Mouse (Mus musculus): ENCODE measurements at regions not wholly inside any gene's neighbourhood (a gene's known extent, or its start where the extent isn't known, plus 50 kb on each side); places are given as distances from the start of the nearest gene placed in this dataset.
A peak's percentile ranks its signal among the peaks of the same experiment; 100 is the strongest.

DNA sequence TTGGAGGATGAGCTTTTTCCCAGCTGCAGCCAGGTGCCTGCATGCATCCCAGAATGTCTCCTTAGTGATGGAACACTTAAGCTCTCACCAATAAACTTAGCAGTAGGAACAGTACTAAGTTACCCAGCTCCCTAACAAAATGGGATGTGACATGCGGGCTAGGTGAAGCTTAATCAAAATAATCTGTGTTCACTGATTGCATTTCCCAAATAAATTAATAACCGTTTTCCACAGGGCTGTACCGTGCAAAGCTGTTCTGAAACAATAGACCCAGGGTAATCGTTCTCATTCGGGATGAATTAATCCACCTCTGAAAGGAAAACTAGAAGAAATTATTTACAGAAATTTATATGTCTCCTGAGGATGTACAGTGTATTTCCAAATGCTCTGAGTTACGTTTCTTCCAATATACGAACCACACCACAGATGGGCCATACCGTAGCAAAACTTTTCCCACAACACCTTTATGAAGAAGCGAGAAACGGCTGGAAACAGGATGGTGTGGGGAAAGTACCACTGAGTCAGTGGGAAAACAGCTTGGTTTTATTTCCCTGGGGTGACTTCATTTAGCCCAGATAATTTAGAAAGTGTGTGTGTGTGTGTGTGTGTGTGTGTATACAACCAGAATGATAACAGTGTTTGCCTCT is 148.5 kb upstream of the Adamts16 start:
- H3K4me1 ChIP-seq, result no peaks in the 10 kb centered on the region
- H3K27ac ChIP-seq, result no peak overlapping the region
- H3K27me3 ChIP-seq, result no peaks in the 10 kb centered on the region; the same call in 1 of the 2 replicates
- H3K9me3 ChIP-seq, result no peaks in the 10 kb centered on the region
- no peak overlapping the region for H3K9ac ChIP-seq
- H3K4me2 ChIP-seq, result no peak overlapping the region
- no peak overlapping the region for H3K4me3 ChIP-seq (replicated peaks)
- WGBS, result 91% methylated on average over 10 of the region's 10 CpGs
- H3K36me3 ChIP-seq (replicated peaks), result no peaks in the 10 kb centered on the region
- ATAC-seq (ENCODE audit: low FRiP score), result no peak

DNA sequence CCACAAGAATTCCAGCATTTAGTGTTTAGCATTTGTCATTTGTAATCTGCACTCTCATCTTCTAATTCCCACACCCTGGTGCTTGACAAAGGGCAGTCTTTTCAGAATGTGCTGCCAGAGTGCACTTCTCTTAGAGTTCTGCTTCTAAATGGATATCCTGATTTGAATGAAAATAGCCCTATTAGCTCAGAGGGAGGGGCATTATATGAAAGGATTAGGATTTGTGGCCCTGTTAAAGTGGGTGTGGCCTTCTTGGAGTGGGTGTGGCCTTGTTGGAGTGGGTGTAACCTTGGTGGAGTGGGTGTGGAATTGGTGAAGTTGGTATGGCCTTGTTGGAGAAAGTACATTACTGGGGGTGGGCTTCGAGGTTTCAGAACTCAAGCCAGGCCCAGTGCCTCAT is 137.7 kb upstream of the Adamts16 start:
- no peaks in the 10 kb centered on the region for H3K9me3 ChIP-seq
- no peaks in the 10 kb centered on the region for H3K36me3 ChIP-seq (replicated peaks)
- H3K4me3 ChIP-seq (replicated peaks), result no peak overlapping the region
- no peak overlapping the region for H3K4me2 ChIP-seq
- ATAC-seq (ENCODE audit: low FRiP score), result peak; percentile 64
- H3K27ac ChIP-seq, result peak overlapping the region; percentile 75
- H3K9ac ChIP-seq, result no peak overlapping the region
- 87% methylated on average over 1 of the region's 1 CpGs for WGBS
- H3K27me3 ChIP-seq, result no peaks in the 10 kb centered on the region
- peaks cover 11% of the 10 kb centered on the region for H3K4me1 ChIP-seq

DNA sequence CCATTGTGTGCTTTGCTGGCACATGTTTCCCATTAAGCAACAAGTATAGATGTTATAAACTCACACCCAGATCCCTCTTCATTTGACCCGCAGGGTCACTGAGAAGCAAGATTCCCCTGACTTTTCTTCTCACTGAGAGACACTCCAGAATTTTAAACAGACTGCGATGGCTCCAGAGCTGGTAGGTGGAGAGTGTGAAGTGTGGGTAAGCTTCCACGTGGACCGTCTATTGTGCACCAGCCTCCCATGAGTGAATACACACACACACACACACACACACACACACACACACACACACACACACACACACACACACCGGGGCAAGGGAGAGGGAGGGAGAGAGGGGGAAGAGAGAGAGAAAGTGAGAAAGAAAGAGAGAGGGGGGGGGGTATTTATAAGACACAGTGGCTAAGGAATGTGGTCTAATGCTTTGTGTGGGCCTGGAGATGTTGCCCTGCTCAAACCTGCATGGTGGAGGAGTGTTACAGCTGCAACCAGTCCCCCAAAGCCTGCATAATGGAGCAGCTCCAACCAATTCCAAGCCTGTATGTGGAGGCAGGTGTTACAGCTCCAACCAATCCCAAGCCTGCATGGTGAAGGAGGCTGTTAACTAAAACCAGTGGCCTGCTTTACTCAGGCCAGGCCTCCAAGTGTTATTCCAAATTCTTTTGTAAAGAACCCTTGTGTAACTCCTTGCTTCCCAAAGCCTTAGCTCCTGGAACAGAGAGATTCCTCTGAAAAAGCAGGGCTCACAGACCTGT is 137.1 kb upstream of the Adamts16 start:
- Histone ChIP-seq H3K4me1 (peaks cover 11% of the 10 kb centered on the region), H3K4me2 (no peak overlapping the region), H3K4me3 (replicated peaks) (no peak overlapping the region), H3K36me3 (replicated peaks) (no peaks in the 10 kb centered on the region), H3K27ac (peak overlapping the region; percentile 75), H3K9me3 (no peaks in the 10 kb centered on the region), H3K9ac (no peak overlapping the region), H3K27me3 (no peaks in the 10 kb centered on the region)
- WGBS, result 58% methylated on average over 3 of the region's 5 CpGs
- ATAC-seq (ENCODE audit: low FRiP score), result peak; percentile 89

DNA sequence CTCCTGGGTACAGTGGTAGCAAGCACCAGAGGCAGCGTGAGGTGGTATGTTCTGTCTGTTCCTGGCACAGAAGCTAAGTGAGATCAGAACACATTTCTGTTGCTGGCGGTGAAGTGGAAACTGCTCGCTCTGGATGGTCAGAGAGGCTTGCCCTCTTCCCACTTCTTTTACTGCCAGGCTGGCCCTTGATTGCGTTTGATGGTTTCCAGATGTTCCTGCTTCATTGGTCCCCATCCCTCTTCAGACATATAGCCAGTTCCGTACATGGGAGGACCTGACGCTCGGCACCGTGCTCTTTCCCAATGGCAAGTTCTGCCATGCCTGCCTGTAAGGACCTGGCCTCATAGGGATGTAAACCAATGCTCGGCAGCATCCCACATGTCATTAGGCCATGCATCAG is 128.0 kb upstream of the Adamts16 start:
- WGBS, result 90% methylated on average over 9 of the region's 9 CpGs
- no peak for ATAC-seq (ENCODE audit: low FRiP score)
- Histone ChIP-seq H3K27ac (no peak overlapping the region), H3K27me3 (no peaks in the 10 kb centered on the region), H3K4me1 (no peaks in the 10 kb centered on the region), H3K9ac (no peak overlapping the region), H3K4me3 (replicated peaks) (no peak overlapping the region), H3K4me2 (no peak overlapping the region), H3K36me3 (replicated peaks) (no peaks in the 10 kb centered on the region), H3K9me3 (no peaks in the 10 kb centered on the region)

DNA sequence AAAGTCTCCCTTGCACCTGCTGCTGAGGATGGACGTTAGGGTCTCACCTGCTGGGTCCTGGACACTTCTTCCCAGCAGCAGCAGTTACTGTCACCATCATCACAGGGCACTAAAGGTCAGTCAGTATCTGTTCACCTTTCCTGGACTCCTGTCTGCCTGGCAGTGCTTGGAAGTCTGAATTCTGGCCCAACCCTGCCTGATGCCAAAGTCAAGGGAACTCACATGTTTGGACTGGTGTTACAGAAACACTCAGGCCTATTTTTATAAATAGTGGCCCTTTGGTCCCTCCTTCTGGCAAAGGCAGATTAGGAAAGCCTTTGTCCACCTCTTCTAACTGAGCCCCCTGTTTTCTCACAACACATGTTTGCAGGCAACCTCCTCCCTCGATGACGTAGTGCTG is 126.2 kb upstream of the Adamts16 start:
- H3K36me3 ChIP-seq (replicated peaks), result no peaks in the 10 kb centered on the region
- H3K27ac ChIP-seq, result no peak overlapping the region
- H3K9me3 ChIP-seq, result no peaks in the 10 kb centered on the region
- no peaks in the 10 kb centered on the region for H3K4me1 ChIP-seq
- no peak overlapping the region for H3K4me2 ChIP-seq
- no peak overlapping the region for H3K9ac ChIP-seq
- no peaks in the 10 kb centered on the region for H3K27me3 ChIP-seq
- no peak overlapping the region for H3K4me3 ChIP-seq (replicated peaks)
- ATAC-seq (ENCODE audit: low FRiP score), result no peak
- WGBS, result 66% methylated on average over 3 of the region's 3 CpGs

DNA sequence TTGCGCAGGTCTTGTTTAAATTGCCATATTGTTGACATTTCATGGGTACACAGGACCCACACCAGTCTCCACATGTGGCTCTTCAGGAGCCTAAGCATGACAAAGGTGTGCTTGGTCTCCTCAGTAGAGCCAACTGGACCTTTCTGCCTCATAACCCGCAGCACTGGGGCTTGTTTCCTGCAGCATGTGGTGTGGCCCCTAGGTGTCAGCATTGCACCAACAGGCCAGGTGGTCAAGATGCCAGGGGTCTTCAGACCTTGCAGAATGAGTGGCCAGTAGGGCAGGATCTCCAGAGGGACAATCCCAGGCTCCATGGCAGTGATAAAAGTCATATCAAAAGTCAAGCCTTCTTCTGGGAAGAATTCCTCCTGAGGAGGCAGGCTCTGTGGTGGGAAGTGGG is 121.8 kb upstream of the Adamts16 start:
- no peaks in the 10 kb centered on the region for H3K4me1 ChIP-seq
- 0 out of 2 replicates have a peak, but pooled peaks cover 2% of the 10 kb centered on the region for H3K27me3 ChIP-seq
- ATAC-seq (ENCODE audit: low FRiP score), result no peak
- H3K9ac ChIP-seq, result no peak overlapping the region
- H3K27ac ChIP-seq, result no peak overlapping the region
- 67% methylated on average over 2 of the region's 2 CpGs for WGBS
- no peaks in the 10 kb centered on the region for H3K36me3 ChIP-seq (replicated peaks)
- H3K9me3 ChIP-seq, result no peaks in the 10 kb centered on the region
- no peak overlapping the region for H3K4me3 ChIP-seq (replicated peaks)
- H3K4me2 ChIP-seq, result no peak overlapping the region

DNA sequence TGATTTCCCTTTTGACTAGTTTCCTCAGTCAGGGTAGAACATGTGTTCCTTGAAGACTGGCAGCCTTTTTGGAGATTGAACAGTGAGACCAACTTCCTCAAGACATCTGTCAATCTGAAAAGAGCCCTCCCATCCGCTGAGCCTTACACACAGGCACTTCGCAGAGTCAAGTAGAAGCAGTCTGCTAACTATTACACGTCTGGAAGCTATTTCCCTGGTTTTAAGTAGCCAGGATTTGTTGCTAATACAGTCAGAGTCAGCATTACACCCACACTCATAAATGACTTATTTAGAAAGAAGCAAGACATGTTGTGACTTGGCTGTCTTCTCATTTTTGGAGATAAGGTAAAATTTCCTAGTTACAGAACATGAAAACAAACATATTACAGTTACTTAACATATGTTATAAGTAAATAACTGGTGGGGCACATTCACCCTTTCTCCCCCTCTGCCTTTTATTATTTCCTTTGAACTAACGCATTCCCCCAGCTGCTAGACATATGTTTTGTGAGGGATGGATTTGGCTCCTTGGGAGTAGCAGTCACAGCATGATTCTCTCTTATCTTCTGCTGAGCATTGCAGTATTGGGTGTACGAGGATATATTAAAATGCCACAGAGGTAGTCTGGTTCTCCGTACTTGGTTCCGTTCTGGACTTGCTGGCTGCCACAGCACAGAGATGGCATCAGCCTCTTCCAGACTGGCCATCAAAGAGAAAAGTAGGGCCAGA is 92.9 kb upstream of the Adamts16 start:
- WGBS, result 79% methylated on average over 7 of the region's 7 CpGs
- Histone ChIP-seq H3K4me2 (no peak overlapping the region), H3K9me3 (no peaks in the 10 kb centered on the region), H3K4me3 (replicated peaks) (no peak overlapping the region), H3K27ac (no peak overlapping the region), H3K9ac (no peak overlapping the region), H3K4me1 (no peaks in the 10 kb centered on the region), H3K27me3 (no peaks in the 10 kb centered on the region), H3K36me3 (replicated peaks) (no peaks in the 10 kb centered on the region)
- no peak for ATAC-seq (ENCODE audit: low FRiP score)

DNA sequence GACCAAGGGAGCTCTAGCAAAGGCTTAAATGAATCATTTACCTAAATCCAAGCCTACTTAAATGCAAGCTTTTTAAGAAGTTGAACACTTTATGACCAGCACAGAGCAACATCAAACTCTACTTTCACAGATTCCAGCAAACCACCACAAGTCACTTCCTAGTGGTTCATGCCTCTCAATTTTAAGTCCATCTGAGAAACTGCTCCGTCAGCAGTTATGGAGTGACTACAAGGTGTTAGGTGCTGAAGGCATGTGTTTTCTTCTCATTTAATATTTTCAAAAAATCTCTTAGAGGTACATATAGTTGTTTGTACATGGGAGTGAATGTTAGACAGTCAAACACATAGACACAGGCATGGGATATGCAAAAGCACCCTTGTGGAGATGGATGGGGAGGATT is 72.2 kb upstream of the Adamts16 start:
- Histone ChIP-seq H3K9me3 (no peaks in the 10 kb centered on the region), H3K4me3 (replicated peaks) (no peak overlapping the region), H3K36me3 (replicated peaks) (no peaks in the 10 kb centered on the region), H3K9ac (no peak overlapping the region), H3K27me3 (no peaks in the 10 kb centered on the region), H3K4me1 (peaks cover 5% of the 10 kb centered on the region; the same call in 1 of the 2 replicates), H3K4me2 (no peak overlapping the region), H3K27ac (no peak overlapping the region)
- WGBS, result 95% methylated on average over 1 of the region's 1 CpGs
- no peak for ATAC-seq (ENCODE audit: low FRiP score)

DNA sequence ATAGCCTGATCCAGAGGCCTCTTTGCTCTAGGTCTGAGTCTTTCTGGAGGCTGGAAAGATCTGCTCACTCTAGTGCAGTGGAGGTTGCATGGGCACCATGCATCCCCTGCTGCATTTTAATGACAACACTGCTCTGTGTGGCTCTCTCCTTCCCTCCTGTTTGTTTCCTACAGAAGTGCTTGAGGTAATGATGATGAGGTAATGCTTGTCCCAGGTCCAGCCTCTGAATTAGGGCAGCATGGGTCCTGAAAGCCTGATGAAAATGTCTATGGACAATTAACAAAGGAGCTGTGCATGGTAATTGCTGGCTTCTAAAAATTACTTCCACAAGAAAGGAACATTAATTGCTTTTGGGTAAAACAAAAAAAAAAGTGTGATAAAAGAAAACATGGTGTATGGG is 69.3 kb upstream of the Adamts16 start:
- H3K9me3 ChIP-seq, result no peaks in the 10 kb centered on the region
- no peak overlapping the region for H3K9ac ChIP-seq
- H3K4me2 ChIP-seq, result no peak overlapping the region
- ATAC-seq (ENCODE audit: low FRiP score), result peak; percentile 80; the same call in 1 of the 2 replicates
- no peak overlapping the region for H3K4me3 ChIP-seq (replicated peaks)
- H3K36me3 ChIP-seq (replicated peaks), result no peaks in the 10 kb centered on the region
- H3K27me3 ChIP-seq, result no peaks in the 10 kb centered on the region
- H3K27ac ChIP-seq, result no peak overlapping the region
- peaks cover 5% of the 10 kb centered on the region; the same call in 1 of the 2 replicates for H3K4me1 ChIP-seq

DNA sequence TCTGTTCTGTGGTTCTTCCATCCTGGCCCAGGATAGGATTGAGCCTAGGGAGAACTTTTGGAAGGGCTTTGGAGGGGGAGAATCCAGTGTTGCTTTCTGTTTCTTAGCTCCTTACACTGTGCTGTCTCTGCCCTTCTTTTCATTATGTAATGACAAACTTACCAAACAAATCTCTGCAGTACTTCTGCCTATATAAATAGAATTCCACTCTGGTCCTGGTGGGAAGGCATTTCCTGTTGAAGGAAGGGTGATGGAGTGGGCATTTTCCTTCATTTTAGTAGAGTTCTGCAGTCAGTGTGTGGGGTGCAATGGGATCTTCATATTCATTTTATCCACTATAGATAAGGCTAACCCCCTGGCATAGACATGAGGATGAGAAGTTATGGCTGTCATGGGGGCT is 63.2 kb upstream of the Adamts16 start:
- no peak for ATAC-seq (ENCODE audit: low FRiP score)
- Histone ChIP-seq H3K9me3 (no peaks in the 10 kb centered on the region), H3K4me3 (replicated peaks) (no peak overlapping the region), H3K4me2 (no peak overlapping the region), H3K27ac (no peak overlapping the region), H3K27me3 (no peaks in the 10 kb centered on the region), H3K36me3 (replicated peaks) (no peaks in the 10 kb centered on the region), H3K9ac (no peak overlapping the region), H3K4me1 (no peaks in the 10 kb centered on the region; the same call in 1 of the 2 replicates)

DNA sequence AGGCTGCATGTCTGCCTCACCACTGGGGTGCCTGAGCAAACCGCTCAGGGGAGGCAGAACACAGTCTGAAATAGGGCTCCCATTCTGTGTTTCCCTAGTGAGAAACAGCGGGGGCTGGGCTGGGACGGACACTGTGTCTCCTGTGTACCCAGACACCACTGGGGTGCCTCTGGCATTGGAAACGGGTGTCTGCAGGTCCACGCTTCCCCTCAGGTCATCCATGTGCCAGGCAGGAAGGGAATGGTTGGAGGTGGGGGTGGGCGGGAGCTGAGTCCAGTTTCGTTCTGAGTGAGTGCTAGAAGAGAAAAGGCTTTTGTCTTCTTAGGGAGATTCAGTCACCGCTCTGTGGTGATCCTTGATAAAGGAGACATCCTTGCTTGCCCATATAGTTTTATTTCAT is 62.2 kb upstream of the Adamts16 start:
- no peaks in the 10 kb centered on the region for H3K9me3 ChIP-seq
- no peak overlapping the region for H3K27ac ChIP-seq
- H3K36me3 ChIP-seq (replicated peaks), result no peaks in the 10 kb centered on the region
- H3K27me3 ChIP-seq, result no peaks in the 10 kb centered on the region
- H3K4me3 ChIP-seq (replicated peaks), result no peak overlapping the region
- ATAC-seq (ENCODE audit: low FRiP score), result no peak
- H3K4me2 ChIP-seq, result no peak overlapping the region
- WGBS, result 52% methylated on average over 8 of the region's 8 CpGs
- H3K9ac ChIP-seq, result no peak overlapping the region
- H3K4me1 ChIP-seq, result no peaks in the 10 kb centered on the region; the same call in 1 of the 2 replicates

DNA sequence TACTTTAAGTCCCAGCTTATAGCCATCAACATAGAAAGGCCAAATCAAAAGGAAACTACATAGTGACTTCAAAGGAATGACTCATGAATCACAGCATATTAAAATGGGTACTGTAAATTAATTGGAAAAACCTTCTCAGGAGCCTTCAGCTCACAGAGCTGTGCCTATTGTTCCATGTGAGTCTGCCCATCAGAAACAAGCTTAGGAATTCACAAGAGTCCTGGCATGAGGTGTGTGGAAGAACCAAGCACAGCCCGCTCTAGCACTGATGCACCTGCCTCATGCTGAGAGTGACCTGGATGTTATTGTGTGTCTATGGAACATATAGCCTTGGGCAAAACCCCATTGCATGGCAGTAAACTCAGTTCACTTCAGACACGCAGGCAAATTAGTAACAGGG is 61.5 kb upstream of the Adamts16 start:
- Histone ChIP-seq H3K4me2 (no peak overlapping the region), H3K36me3 (replicated peaks) (no peaks in the 10 kb centered on the region), H3K27ac (no peak overlapping the region), H3K9me3 (no peaks in the 10 kb centered on the region), H3K4me1 (no peaks in the 10 kb centered on the region; the same call in 1 of the 2 replicates), H3K4me3 (replicated peaks) (no peak overlapping the region), H3K9ac (no peak overlapping the region), H3K27me3 (no peaks in the 10 kb centered on the region)
- ATAC-seq (ENCODE audit: low FRiP score), result no peak
- WGBS, result 79% methylated on average over 2 of the region's 2 CpGs

Measured in forebrain, embryonic 12.5 days (tissue).